Mouse (Mus musculus): ENCODE measurements around the gene Nufip2. TPM values are rescaled to one million over a fixed set of nuclear protein-coding genes. Genes with fewer than 3 reads are reported as not detected.

Gene Nufip2
- polyA plus RNA-seq (2012; rRNA removed), result 17.6 and 27.2 TPM in 2 replicates

DNA sequence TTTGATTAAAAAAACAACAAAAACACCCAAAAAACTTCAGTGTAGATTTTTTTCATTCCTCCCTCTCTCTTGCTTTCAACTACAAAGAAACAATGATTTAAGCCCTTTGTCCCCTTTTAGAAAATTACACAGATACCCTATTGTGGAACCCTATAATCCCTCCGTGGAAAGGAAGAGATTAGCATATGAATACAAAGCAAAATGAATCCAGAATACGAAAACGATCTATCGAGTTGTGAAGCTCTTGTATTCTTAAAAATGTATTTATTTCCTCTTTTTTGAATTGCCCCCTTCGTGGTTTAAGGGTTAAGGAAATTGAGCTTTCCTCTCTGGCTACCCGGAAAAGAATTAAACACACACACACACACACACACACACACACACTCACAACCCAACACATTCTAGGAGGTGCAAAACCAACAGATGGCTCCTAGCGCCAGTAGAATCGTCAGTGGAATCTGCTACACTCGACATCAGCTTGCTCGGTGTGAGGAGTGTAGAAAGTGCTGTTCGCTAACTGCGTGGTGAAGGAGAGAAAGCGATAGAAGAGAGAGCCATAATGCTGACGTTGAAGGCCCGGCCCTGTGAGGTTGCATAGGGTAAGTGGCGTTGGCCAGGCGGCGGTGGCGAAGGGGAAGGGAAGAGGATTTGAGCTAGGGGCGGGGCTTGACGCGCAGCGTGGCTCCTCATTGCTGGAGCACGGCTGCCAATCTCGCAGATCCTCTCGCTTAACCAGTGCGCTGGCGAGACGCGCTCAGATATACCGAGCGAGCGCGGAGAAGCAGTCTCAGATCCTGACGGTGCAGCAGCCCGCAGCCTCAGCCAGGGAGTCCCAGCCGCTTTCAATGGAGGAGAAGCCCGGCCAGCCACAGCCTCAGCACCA is at the start of gene Nufip2:
Gene Nufip2 (plus strand): TSS at position 773 of the 883 bp plus-strand sequence.

GRCm38 (mm10) chr11:77725183-77725582 is 39.2 kb downstream of the Nufip2 start, which contains the start of gene Cryba1:
Cryba1 (minus strand) TSS chr11:77725283.

GRCm38 (mm10) chr11:77762783-77763672 is 77.1 kb downstream of the Nufip2 start, which contains the start of gene Myo18a:
Myo18a (plus strand) TSS chr11:77763246.

DNA sequence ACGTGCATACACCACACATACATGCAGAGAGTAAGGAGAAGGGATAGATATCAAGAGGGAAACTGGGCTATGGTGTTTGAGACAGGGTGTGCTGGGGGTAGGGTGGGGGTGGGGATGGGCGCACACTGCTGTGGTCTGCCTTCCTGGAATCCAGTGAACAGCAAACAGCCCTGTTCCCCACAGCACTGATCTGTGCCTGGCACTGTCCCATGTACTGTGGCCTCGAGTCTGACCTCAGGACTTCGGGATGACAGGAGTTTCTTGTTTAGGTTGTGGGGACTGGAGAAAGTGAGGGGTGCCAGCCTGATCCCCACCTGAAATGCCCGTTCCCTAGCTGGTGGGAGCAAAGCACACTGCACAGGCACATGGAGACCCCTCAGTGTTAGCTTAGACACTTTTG is 101.8 kb downstream of the Nufip2 start, which contains the start of gene Gm10277:
Gene Gm10277 (minus strand): TSS at position 41 of the 400 bp plus-strand sequence.

Other genes with a start within 250 kb of the Nufip2 start
- gene Coro6, start 223.7 kb upstream of the Nufip2 start, polyA plus RNA-seq (2012; rRNA removed), result 11.3 and 11.7 TPM in 2 replicates
- gene Ankrd13b, start 196.5 kb upstream of the Nufip2 start, polyA plus RNA-seq (2012; rRNA removed), result 65.5 and 67.8 TPM in 2 replicates
- gene Git1, start 192.6 kb upstream of the Nufip2 start, polyA plus RNA-seq (2012; rRNA removed), result 97.9 and 102 TPM in 2 replicates
- 9.2 and 9.3 TPM in 2 replicates for gene Abhd15, start 171.0 kb upstream of the Nufip2 start, polyA plus RNA-seq (2012; rRNA removed)
- gene Trp53i13, start 170.2 kb upstream of the Nufip2 start, polyA plus RNA-seq (2012; rRNA removed), result 44.6 and 46.7 TPM in 2 replicates
- not detected in 2 replicates for gene Gm10392, start 167.0 kb upstream of the Nufip2 start, polyA plus RNA-seq (2012; rRNA removed)
- 3.0 TPM in 2 replicates for gene Taok1, start 78.3 kb upstream of the Nufip2 start, polyA plus RNA-seq (2012; rRNA removed)
- not detected in 2 replicates for gene Cryba1, start 39.1 kb downstream of the Nufip2 start, polyA plus RNA-seq (2012; rRNA removed)
- gene Myo18a, start 77.1 kb downstream of the Nufip2 start, polyA plus RNA-seq (2012; rRNA removed), result 56.8 and 61.5 TPM in 2 replicates
- gene Gm10277, start 101.6 kb downstream of the Nufip2 start, polyA plus RNA-seq (2012; rRNA removed), result not detected in 2 replicates
- 2.4 and 4.0 TPM in 2 replicates for gene Pipox, start 207.9 kb downstream of the Nufip2 start, polyA plus RNA-seq (2012; rRNA removed)
- 2.8 and 3.3 TPM in 2 replicates for gene Sez6, start 244.6 kb downstream of the Nufip2 start, polyA plus RNA-seq (2012; rRNA removed)

All from ovary, adult 2 months (tissue).